Mouse (Mus musculus) liver, embryonic 14.5 days (tissue): ENCODE measurements around the gene Ptgfrn. TPM values are rescaled to one million over a fixed set of nuclear protein-coding genes. Genes with fewer than 3 reads are reported as not detected.

Experiments used
- ATAC-seq: fragments of 200-750 bp; cut with Nextera tagmentation; 2 replicates; pipeline ENCODE4 v1.8.0; 2017; ENCODE audit warnings: moderate number of reproducible peaks, mild to moderate bottlenecking, moderate library complexity; ENCODE audit not compliant: insufficient read depth
- DNase-seq, 3 experiments: peaks; one replicate each; pipeline ENCODE4 v3.0.0-alpha.2; 2012 to 2013; ENCODE audit warnings: low read depth in 3 of 3, low spot score in 3 of 3
- H3K27ac ChIP-seq: fragments of 300-500 bp; sonication (generic); 2 replicates; pipeline ENCODE4 v1.5.1; 2014; ENCODE audit warnings: moderate library complexity, mild to moderate bottlenecking, control low read depth, inconsistent platforms
- H3K27me3 ChIP-seq: fragments of 300-500 bp; sonication (generic); 2 replicates; pipeline ENCODE4 v1.6.1; 2014; ENCODE audit warnings: mild to moderate bottlenecking, low read length, moderate library complexity; ENCODE audit not compliant: control insufficient read depth, insufficient read depth
- H3K36me3 ChIP-seq: fragments of 300-500 bp; sonication (generic); replicated peaks from 2 replicates; pipeline ENCODE4 v1.6.1; 2014; ENCODE audit warnings: low read depth; ENCODE audit not compliant: control insufficient read depth, insufficient read depth
- H3K4me1 ChIP-seq, 2 experiments: fragments of 200-500 bp in 1 of 2; fragments of 300-500 bp in 1 of 2; sonication (generic) in 1 of 2; replicated peaks; 2 replicates each; pipeline ENCODE4 v1.6.1; 2012 to 2014; ENCODE audit warnings: antibody characterized with exemption in 1 of 2, inconsistent platforms in 1 of 2, low read length in 1 of 2; ENCODE audit not compliant: control insufficient read depth in 2 of 2, insufficient read depth in 2 of 2
- H3K4me2 ChIP-seq: fragments of 300-500 bp; sonication (generic); 2 replicates; pipeline ENCODE4 v1.6.1; 2014; ENCODE audit warnings: low read depth, mild to moderate bottlenecking, control low read depth, moderate library complexity
- H3K4me3 ChIP-seq, 2 experiments: fragments of 200-500 bp in 1 of 2; fragments of 300-500 bp in 1 of 2; sonication (generic) in 1 of 2; 2 replicates each; pipeline ENCODE4 v1.5.1; 2012 to 2014; ENCODE audit warnings: low read depth in 2 of 2, low read length in 2 of 2, mild to moderate bottlenecking in 2 of 2, control low read depth in 1 of 2, inconsistent platforms in 1 of 2, moderate library complexity in 1 of 2; ENCODE audit not compliant: insufficient read depth in 1 of 2
- H3K9ac ChIP-seq: fragments of 300-500 bp; sonication (generic); replicated peaks from 2 replicates; pipeline ENCODE4 v1.6.1; 2014; ENCODE audit warnings: mild to moderate bottlenecking, control low read depth, moderate library complexity
- H3K9me3 ChIP-seq: fragments of 300-500 bp; sonication (generic); 2 replicates; pipeline ENCODE4 v1.6.1; 2016; ENCODE audit warnings: low read length, mixed read lengths; ENCODE audit not compliant: control insufficient read depth
- CTCF ChIP-seq: IDR thresholded peaks from 2 replicates; pipeline ENCODE4 v1.5.1; 2016; ENCODE audit warnings: antibody characterized with exemption, low read depth, control low read depth
- EP300 ChIP-seq: IDR thresholded peaks from 2 replicates; pipeline ENCODE4 v1.6.1; 2016; ENCODE audit warnings: antibody characterized with exemption, low read depth
- WGBS: fragments of 180-500 bp; shearing (Covaris S2); extraction: QIAGEN DNeasy Blood & Tissue Kit; methylation state at CpG from one replicate; pipeline ENCODE4 v1.1.7; 2014; ENCODE audit not compliant: insufficient replicate concordance; 5-methylcytosine and 5-hydroxymethylcytosine counted together
- polyA plus RNA-seq, 2 experiments: library from polyadenylated mRNA; depleted of rRNA in 1 of 2; stranded (reverse) in 1 of 2; unstranded in 1 of 2; fragments of >200 nt; fragmentation: Nextera tagmentation in 1 of 2; extraction: Ambion mirVana in 1 of 2; gene quantifications; 2 replicates each; pipeline versions ENCODE4 v1.2.1 to v1.2.3; 2012 to 2014

Ptgfrn gene
- polyA plus RNA-seq, 2 experiments = 0.29 to 1.2 TPM

- H3K4me1 ChIP-seq = no peaks in the 10 kb centered on the region
- DNase-seq = no peak
- TF ChIP-seq EP300 = no peak
- TF ChIP-seq CTCF = no peak
- no peak overlapping the region for H3K4me2 ChIP-seq
- H3K27ac ChIP-seq = no peak overlapping the region
- no peaks in the 10 kb centered on the region for H3K36me3 ChIP-seq
- 54% methylated on average over 3 of the region's 3 CpGs for WGBS
- H3K9ac ChIP-seq = no peak overlapping the region
- no peak overlapping the region for H3K4me3 ChIP-seq
- peaks cover 30% of the 10 kb centered on the region for H3K27me3 ChIP-seq
- no peaks in the 10 kb centered on the region for H3K9me3 ChIP-seq
- no peak for ATAC-seq
Observed at GRCm38 (mm10) chr3:101106326-101106725, 3.8 kb downstream of the Ptgfrn start.

DNA sequence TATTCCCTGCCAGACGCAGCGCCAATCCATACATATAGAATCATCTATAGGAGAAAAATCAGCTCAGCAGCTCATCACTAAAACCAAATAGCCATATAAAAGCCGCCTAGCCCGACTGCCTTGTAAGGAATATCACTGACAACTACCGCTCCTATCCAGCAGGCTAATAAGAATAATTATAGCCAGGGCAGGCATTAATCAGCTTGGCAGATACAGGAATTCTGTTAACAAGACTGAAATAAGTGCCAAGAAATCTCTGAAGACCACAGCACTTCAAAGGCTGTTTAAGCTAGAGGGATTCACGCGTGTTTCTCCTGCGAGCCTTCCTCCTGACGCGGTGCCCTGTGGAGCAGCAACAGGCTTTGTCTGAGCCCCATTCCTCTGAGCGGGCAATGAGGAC, 4.6 kb downstream of the Ptgfrn start:
- Histone ChIP-seq H3K9ac (no peak overlapping the region), H3K4me1 (no peaks in the 10 kb centered on the region), H3K27me3 (peaks cover 22% of the 10 kb centered on the region), H3K4me2 (no peak overlapping the region), H3K9me3 (no peaks in the 10 kb centered on the region), H3K27ac (no peak overlapping the region), H3K4me3 (no peak overlapping the region), H3K36me3 (no peaks in the 10 kb centered on the region)
- ATAC-seq (no peak), DNase-seq (no peak)
- TF ChIP-seq EP300 (no peak), CTCF (no peak)
- 71% methylated on average over 11 of the region's 11 CpGs for WGBS

DNA sequence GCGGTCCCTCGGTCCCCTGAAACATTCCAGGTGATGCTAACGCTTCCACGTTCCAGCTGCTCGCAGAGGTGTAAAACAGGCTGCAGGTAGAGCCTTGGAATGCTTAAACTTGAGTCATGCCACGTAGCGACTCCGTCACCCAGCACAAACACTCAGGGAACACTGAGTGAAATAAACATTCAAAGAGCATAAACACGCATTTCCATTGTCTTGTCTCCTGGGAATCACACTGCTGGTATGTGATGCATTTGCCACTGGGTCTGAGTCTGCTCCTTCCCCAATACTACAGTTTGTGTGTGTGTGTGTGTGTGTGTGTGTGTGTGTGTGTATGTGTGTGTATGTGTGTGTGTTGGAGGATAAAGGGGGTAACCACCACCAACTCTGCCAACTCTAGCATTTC, 5.2 kb downstream of the Ptgfrn start:
- H3K4me3 ChIP-seq = no peak overlapping the region

DNA sequence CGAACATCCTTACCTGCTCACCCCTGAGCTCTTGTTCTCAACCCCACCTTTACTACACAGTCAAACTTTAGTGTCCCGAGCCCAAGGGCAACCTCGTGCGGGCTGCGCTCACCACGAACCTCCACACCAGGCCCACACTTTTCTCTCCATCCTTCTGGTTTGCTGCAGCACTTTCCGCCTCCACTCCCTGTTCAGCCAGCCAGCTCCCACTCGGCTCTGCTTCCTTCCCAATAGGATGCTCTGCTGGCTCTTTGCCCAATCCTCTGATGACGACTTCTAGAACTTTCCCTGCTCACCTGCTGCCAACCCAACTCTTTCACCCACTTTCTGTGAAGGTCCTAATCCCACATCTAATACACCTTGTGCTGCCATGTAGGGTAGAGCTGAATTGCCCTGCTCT, 6.3 kb downstream of the Ptgfrn start:
- Histone ChIP-seq H3K4me1 (no peaks in the 10 kb centered on the region), H3K27ac (no peak overlapping the region), H3K4me2 (no peak overlapping the region), H3K9me3 (no peaks in the 10 kb centered on the region), H3K27me3 (peaks cover 5% of the 10 kb centered on the region), H3K9ac (no peak overlapping the region), H3K36me3 (no peaks in the 10 kb centered on the region), H3K4me3 (no peak overlapping the region)
- DNase-seq = no peak
- 66% methylated on average over 9 of the region's 9 CpGs for WGBS
- no peak for TF ChIP-seq CTCF
- no peak for TF ChIP-seq EP300
- no peak for ATAC-seq

More for the DNA sequence above, 5.2 kb downstream of the Ptgfrn start:
- Histone ChIP-seq H3K9me3 (no peaks in the 10 kb centered on the region), H3K27ac (no peak overlapping the region), H3K4me1 (no peaks in the 10 kb centered on the region), H3K27me3 (peaks cover 16% of the 10 kb centered on the region), H3K9ac (no peak overlapping the region), H3K36me3 (no peaks in the 10 kb centered on the region), H3K4me2 (no peak overlapping the region)
- ATAC-seq (no peak), DNase-seq (no peak)
- WGBS = 78% methylated on average over 9 of the region's 9 CpGs
- TF ChIP-seq CTCF (no peak), EP300 (no peak)

DNA sequence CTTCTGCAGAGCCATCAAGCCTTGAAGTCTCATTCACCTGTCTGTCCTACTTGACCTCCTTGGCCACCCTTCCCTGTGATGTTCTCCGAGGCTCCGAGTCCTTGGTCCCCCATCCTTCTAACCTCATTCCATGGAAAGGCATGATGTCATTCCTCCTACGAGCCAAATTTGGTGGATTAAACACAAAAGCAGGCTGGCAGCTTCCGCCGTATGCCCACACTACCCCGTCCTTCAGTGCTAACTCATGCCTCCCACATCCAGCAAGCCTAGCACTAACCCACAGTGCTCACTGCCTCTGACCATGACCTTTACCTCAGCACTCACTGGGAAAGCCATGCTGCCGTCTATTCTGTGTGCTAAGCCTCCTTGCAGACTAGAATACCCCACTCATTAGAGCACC, 8.0 kb downstream of the Ptgfrn start:
- no peak for DNase-seq
- WGBS = 67% methylated on average over 7 of the region's 7 CpGs
- Histone ChIP-seq H3K9ac (no peak overlapping the region), H3K27me3 (no peaks in the 10 kb centered on the region), H3K9me3 (no peaks in the 10 kb centered on the region), H3K4me2 (no peak overlapping the region), H3K27ac (no peak overlapping the region), H3K4me3 (no peak overlapping the region), H3K36me3 (no peaks in the 10 kb centered on the region), H3K4me1 (no peaks in the 10 kb centered on the region)
- ATAC-seq = no peak
- TF ChIP-seq CTCF (no peak), EP300 (no peak)
